Mouse (Mus musculus) cerebellum, adult 9-10 months (tissue): ENCODE measurements at regions not wholly inside any gene's neighbourhood (a gene's known extent, or its start where the extent isn't known, plus 50 kb on each side); places are given as distances from the start of the nearest gene placed in this dataset.

ENCODE experiments used
- DNase-seq: peaks from one replicate; pipeline ENCODE4 v3.0.0; 2022

DNA sequence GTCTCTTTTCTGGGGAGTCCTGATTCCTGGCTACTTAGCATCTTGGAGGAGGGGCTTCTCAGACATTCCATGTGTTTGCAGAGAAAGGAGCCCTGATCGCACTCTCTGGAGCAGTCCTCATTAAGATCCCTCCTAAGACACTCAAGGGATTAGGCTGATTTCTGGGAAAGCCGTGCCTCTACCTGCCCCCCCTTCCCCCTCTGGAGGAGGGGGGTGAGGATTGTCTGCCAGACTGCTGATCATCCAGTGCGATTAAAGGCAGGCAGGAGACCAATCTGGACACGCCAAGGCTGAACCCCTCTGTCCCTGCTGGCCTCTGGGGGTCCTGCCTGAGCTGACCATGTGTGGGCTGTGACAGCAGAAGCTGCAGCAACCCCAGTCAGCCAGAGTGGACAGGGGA, 65.4 kb downstream of the Vegfa start:
- no peak for DNase-seq

DNA sequence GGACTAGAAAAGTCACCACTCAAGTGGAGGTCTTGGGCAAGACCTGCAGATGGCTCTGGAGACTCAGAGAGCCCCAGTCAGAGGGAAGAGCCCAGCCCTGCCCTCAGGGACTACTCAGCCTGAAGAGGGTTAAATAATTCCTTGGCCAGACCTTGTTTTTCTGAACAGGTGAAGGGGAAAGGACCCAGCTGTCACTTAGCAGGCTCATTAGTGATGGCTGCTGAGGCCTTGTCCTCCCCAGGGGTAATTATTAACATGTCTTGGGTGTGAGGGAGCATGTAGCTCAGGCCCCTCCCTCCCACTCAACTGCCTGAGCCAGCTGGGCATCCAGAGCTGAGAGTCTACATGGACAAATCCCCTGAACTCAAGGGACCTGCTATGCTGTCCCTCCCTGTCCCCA, 68.1 kb downstream of the Vegfa start:
- DNase-seq = no peak

DNA sequence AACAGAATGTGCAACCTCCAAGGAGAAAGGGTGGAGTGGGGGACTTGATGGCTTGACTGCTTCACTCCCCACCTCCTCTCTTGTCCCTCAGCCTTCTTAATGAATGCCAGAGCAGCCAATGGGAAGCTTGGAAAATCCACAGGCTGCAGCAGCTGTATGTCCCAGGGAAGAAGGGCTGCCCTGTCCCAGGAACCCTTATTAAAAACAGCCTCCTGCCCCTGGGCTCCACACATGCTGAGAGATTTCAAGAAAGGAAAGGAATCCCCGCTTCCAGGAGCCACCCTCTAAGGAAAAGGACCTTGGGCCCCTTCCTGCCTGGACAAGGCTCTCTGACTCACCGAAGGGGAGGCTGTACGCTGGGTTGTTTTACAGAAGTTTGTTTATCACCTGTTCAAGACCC, 68.8 kb downstream of the Vegfa start:
- DNase-seq = no peak

GRCm38 (mm10) chr17:45961626-45962319, 70.4 kb downstream of the Vegfa start:
- DNase-seq = no peak

DNA sequence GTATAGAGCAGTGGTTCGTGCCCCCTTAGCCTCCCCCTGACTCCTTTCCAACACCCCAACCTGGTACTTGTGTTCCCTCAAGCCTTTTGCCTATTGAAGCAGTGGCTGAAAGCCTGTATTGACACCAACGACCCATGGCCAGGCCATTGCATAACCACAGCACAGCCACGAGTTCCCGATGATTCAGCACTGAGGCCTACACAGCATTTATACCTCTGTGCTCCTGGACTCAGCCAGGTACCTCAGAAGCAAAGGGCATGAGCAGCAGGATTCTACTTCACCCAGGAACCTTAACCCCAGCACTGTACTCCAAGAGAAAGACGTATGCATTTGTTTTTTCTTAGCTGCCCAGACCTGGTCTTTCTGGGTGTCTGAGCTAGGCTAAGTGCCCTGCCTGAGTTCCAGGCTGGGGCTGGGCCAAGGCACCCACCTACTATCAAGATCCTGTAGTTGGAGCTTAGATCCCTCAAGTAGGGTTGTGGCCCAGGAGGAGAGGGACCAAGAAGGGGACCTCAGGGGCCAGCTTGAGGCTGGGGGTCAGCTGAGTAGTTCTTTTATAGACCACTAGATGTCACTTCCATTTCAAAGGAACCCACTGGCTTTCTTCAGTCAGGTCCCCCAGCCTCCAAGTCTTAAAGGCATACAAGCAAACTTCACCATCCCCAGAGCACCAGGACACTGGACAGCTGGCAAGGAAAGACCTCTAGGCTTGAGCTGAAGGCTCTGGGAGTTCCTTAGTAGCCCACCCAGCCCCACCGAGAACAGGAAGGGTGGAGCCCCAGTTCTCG, 73.9 kb downstream of the Vegfa start:
- no peak for DNase-seq

DNA sequence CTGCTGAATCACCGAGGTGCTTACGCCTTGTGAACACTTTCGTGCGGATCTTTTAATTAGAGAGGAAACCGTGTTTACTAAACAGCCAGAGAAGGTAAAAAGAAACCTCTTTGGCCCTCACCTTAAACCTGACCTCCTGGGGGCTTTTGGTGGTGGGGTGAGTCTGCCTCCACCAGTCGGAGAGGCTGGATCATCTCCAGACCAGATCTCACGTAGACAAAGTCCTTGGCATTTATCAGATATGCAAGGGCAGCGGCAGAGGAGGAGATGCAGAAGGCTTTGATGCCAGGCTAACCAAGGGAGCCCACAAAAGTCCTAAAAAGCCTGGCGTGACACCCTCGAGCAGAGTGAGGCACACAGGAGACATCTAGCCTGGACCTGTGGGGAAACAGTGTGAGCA, 76.7 kb downstream of the Vegfa start:
- no peak for DNase-seq

GRCm38 (mm10) chr17:45954824-45955223, 77.3 kb downstream of the Vegfa start:
- DNase-seq = no peak

DNA sequence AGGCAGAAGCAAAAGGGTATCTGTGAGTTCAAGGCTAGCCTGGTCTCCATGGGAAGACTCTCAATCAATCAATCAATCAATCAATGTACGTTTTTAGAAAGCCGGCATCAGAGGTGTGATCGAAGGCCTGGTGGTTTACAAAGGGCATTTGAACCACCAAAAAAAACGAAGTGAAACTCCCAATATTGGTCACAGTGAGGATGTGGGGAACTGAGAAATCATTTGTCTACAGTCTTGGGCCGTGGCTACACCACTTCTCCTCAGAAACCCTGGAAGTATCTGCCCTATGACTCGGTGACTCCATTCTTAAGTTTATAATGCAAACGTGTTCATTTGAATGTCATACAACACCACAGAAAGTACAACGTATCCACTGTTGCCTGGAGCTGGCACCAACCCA, 78.6 kb downstream of the Vegfa start:
- DNase-seq = no peak

DNA sequence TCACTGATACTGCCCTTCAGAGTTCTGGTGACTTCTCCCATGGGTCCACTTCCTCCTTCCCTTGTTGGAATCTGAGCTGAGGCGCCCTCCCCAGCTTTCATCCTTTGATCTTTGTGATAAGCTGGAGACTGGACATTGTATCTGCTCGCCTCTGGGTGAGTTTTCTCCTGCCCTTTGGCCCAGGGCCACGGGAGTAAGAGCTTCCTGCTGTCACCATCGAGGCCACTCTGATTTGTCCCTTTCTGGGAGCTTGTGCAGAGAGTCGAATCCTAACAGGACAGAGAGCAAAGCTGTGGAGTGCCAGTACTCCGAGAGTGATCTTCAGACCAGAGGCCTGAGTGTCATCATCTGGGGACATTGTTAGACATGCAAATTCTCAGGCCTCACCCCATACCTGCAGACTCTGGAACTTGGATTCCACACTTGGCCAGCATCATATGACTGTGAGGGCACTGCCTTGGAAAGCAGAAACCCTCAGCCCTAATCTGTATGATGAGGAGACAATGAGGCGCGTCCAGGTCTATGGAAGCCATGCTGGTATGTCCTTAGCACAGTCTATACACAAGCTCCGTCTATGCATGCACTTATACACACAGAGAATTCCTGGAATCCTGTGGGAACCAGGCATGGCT, 81.5 kb downstream of the Vegfa start:
- no peak for DNase-seq

DNA sequence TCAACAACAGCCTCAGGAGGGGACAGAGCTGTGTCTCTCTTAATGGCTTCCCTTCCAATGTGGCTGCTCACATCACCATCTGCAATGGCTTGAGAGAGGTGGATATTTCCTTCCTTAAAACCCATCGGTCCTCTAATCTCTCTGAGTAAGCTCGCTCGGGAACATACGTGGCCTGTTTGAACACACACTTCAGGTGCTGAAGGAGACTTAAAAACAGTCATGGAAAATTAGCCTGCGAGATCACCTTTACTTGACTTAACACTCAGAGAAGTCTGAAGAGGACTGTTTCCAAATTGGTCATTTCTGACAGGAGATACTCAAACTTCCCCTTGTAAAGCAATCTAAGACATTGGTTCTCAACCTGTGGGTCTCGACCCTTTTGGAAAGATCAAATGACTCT, 83.0 kb downstream of the Vegfa start:
- DNase-seq = no peak

- no peak for DNase-seq
These were observed 83.7 kb downstream of the Vegfa start for GRCm38 (mm10) chr17:45948314-45948935.

GRCm38 (mm10) chr17:45945005-45945404, 87.2 kb downstream of the Vegfa start:
- no peak for DNase-seq

DNA sequence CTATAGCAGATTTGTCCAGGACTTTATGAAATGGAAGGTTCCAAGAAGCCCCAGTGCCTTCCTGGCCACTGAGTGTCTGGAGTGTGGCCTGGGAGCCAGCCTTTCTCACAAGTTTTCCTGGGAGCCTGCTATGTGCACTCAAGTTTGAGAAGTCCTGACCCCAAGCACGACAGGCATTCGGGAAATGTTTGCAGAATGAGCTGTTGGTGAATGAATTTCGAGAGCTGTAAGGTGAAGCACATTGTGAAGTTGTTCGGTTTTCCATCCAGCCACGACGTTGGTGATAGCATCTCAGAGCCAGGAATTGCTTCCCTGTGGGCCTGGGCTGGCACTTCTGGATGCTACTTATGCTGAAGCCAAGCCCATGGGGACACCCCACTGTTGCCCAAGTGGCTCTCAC, 88.9 kb downstream of the Vegfa start:
- DNase-seq = no peak

DNA sequence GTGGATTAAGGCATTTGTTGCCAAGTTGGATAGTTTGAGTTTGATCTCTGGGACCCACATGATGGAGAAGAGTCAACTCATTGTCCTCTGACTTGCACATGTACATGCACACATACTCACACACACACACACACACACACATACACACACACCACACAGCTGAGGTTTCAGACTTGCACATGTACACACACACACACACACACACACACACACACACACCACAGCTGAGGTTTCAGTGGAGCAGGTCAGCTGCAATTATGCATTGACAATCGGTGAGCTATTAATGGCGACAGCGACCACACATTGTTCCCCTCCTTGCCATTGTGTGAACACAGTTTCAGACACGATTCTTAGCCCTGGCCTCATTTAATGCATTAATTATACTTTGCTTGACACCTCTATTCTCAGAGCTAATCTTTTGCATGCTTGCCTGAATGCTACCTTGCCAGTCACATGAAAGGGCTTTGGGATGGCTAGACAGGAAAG, 90.2 kb downstream of the Vegfa start:
- no peak for DNase-seq

GRCm38 (mm10) chr17:45940121-45940813, 91.9 kb downstream of the Vegfa start:
- DNase-seq = no peak

GRCm38 (mm10) chr17:45938284-45938683, 93.9 kb downstream of the Vegfa start:
- DNase-seq = no peak

DNA sequence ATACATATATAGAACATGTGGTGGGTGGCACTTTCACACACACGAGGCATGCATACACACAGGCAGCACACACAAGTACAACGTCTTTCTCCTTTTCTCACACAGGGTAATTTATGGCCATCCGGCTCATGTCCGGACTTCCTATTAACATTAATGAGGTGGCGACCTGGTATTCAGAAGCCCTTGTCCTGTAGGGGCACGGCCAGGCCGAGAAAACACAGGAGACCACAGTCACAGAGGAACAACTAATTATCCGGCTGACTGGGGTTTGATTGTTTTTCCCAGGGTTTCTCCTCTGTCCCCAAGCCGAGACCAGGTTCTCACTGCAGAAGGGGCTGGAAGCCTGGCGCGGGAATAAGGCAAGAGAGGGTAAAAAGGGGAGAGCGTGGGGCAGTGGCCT, 95.6 kb downstream of the Vegfa start:
- DNase-seq = no peak

DNA sequence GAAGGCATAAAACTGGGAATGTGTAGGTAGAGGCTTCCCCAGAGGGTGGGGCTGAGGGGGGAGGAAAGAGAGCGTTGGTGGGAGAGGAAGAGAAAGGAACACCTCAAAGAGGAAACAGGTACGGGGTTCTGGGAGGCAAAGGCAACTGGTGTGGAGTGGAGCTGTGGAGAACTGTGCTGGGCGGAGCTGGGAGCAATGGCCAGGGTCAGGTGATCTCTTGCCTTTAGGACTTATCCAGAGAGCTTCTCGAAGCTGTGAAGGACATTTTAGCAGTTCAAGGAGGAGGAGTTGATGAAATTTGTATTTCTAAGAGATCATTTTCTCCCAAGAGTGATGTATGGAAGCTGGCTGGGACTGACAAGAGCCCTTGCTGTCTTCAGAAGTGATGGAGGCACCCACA, 96.9 kb downstream of the Vegfa start:
- no peak for DNase-seq

DNA sequence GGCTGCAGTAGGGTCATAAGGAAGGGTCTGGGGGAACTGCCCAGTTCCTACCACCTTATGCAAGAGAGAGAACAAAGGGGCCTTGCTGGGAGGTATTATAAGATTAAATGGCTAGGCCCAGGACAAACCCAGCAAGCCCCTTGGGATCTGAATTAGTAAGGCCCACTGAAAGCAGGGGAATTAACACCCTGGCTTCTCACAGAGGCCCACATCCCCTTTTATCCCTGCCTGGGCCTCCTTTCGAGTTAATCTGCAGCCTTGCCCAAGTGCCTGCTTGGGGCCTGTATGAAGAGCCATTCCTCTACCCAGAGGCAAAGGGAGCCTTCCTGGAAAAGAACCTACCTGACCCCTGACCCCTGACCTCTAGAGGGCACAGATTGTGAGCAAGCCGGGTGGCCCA, 98.2 kb downstream of the Vegfa start:
- DNase-seq = no peak

DNA sequence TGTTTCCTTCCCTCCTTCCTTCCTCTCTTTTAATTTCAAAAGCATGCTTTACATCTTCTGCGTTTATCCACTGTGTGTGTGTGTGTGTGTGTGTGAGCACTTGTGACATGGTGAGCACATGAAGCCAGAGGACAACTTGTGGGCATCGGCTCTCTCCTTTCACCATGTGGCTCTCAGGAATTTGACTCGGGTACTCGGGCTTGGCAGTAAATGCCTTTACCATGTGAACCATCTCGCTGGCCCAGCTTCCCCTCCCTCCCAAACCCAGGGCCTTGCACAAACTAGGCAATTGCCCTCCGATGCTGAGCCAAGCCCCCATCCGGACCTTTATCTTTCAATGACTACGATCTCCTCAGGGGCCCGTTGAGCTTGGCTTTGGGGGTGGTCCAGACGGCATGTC, 99.1 kb downstream of the Vegfa start:
- no peak for DNase-seq

DNA sequence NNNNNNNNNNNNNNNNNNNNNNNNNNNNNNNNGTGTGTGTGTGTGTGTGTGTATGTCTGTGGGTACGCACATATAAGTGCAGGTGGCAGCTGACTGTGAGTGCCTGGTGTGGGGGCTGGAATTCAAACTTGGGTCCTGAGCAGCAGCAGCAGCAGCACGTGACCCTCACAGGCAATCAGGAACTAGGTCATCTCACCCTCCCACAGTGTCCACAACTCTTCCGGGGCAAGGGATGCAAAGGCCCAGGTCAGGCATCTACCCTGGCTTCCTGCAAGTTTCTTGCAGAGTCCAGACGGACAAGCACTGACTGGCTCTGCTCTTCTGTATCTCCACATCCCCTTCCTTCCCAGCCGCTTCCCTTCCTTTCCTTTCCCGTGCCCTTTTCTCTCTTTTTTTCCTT, 99.6 kb downstream of the Vegfa start:
- DNase-seq = no peak

DNA sequence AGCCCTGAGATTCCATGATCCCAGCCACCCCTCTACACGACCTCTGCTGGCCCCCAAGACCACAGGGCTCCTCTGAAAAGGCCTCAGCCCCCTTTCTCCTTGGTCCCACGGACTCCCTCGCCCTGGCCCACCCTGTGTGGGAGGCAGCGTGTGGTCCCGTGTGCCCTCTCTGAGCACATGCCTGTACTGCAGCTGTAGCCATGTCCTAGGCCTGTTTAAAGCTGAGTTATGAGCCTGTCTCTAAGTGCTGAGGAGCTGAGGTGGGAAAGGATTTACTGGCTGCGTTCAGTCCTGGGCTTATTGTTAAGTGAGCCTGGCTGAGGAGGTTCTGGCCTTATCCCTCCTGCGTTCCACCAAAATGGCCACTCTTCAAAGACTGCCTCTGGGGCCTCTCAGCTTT, 102.6 kb downstream of the Vegfa start:
- DNase-seq = no peak

DNA sequence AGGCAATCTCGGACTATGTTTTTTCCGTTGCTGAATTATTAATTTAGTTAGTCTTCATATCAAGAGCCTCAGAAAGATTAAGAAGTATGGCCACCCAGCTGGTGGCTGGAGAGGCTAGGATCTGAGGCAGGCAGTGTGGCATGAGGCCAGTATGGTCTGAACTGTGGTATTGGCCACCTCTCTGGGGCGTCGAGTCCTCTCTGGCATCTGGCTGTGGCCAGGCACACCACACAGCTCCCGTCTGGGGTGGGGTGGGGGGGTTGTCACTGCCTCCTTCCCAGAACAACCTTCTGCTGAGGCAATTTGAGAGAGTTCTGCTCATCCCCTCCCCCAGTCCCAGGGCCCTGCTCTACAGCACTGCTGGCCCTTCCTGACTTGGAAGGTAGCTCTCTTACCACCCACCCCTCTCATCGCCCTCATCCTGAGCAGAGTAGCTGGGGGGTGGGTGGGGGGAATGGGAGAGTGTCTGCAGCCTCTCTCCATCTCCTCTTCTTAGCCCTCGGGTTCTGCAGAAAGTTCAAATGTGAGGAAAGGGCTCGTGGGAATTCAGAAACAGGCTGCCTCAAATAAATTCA, 103.2 kb downstream of the Vegfa start:
- no peak for DNase-seq
